Mouse (Mus musculus): ENCODE results near the gene Crnn. TPM values are rescaled to one million over a fixed set of nuclear protein-coding genes. Genes with fewer than 3 reads are reported as not detected.
A peak's percentile ranks its signal among the peaks of the same experiment; 100 is the strongest.

The Crnn gene
- total RNA-seq (2021): not detected

GRCm38 (mm10) chr3:93144510-93145051 lies at the start of gene Crnn:
Gene Crnn (plus strand): TSS chr3:93144787.
- no peak for DNase-seq
- intact Hi-C loops (cut with DNase I): no loop called here

- intact Hi-C loops (cut with DNase I): no loop called here
- DNase-seq: no peak
Measured at GRCm38 (mm10) chr3:93096447-93096846, 48.1 kb upstream of the Crnn start.

GRCm38 (mm10) chr3:93111668-93112067 lies 32.9 kb upstream of the Crnn start:
- intact Hi-C loops (cut with DNase I): no loop called here
- DNase-seq: no peak

- intact Hi-C loops (cut with DNase I): no loop called here
- no peak for DNase-seq
Measured at GRCm38 (mm10) chr3:93114481-93114880, 30.1 kb upstream of the Crnn start.

- no peak for DNase-seq
- intact Hi-C loops (cut with DNase I): no loop called here
Measured at GRCm38 (mm10) chr3:93119101-93119500, 25.5 kb upstream of the Crnn start.

GRCm38 (mm10) chr3:93128052-93128451 lies 16.5 kb upstream of the Crnn start:
- no peak for DNase-seq

GRCm38 (mm10) chr3:93129076-93129475 lies 15.5 kb upstream of the Crnn start:
- intact Hi-C loops (cut with DNase I): no loop called here
- no peak for DNase-seq

More at GRCm38 (mm10) chr3:93128052-93128451, 16.5 kb upstream of the Crnn start:
- intact Hi-C loops (cut with DNase I): no loop called here

GRCm38 (mm10) chr3:93130460-93130859 lies 14.1 kb upstream of the Crnn start:
- peak; percentile 8 to 13 for DNase-seq
- intact Hi-C loops (cut with DNase I): loop anchor here (2.0 to 5.0 kb wide), 2 partner anchors 277 to 362 kb away; no protein-coding TSS in a partner anchor

- intact Hi-C loops (cut with DNase I): no loop called here
- no peak for DNase-seq
Measured at GRCm38 (mm10) chr3:93162502-93162901, 17.9 kb downstream of the Crnn start.

GRCm38 (mm10) chr3:93162996-93163592 lies 18.5 kb downstream of the Crnn start:
- no peak for DNase-seq
- intact Hi-C loops (cut with DNase I): no loop called here

GRCm38 (mm10) chr3:93180856-93181255 lies 36.3 kb downstream of the Crnn start:
- DNase-seq: no peak
- intact Hi-C loops (cut with DNase I): no loop called here

GRCm38 (mm10) chr3:93196978-93197377 lies 52.4 kb downstream of the Crnn start, which contains the start of gene Flg2:
Gene Flg2 (plus strand): TSS chr3:93197278.
- DNase-seq: no peak
- intact Hi-C loops (cut with DNase I): no loop called here

Other genes starting within 250 kb of the Crnn start
- gene Lce3a, start 218.6 kb upstream of the Crnn start, total RNA-seq (2021): not detected
- gene Lce3b, start 211.8 kb upstream of the Crnn start, total RNA-seq (2021): not detected
- not detected for gene Lce3c, start 200.3 kb upstream of the Crnn start, total RNA-seq (2021)
- not detected for gene Lce3d, start 187.4 kb upstream of the Crnn start, total RNA-seq (2021)
- not detected for gene Lce3e, start 177.7 kb upstream of the Crnn start, total RNA-seq (2021)
- not detected for gene Lce3f, start 152.6 kb upstream of the Crnn start, total RNA-seq (2021)
- not detected for gene Crct1, start 129.1 kb upstream of the Crnn start, total RNA-seq (2021)
- gene Lce1m, start 125.7 kb upstream of the Crnn start, total RNA-seq (2021): not detected
- gene Gm4858, start 76.0 kb upstream of the Crnn start, total RNA-seq (2021): not detected
- gene Flg2, start 52.5 kb downstream of the Crnn start, total RNA-seq (2021): not detected
- not detected for gene Flg, start 128.7 kb downstream of the Crnn start, total RNA-seq (2021)
- gene Hrnr, start 175.0 kb downstream of the Crnn start, total RNA-seq (2021): not detected
- not detected for gene Rptn, start 248.9 kb downstream of the Crnn start, total RNA-seq (2021)